Mouse (Mus musculus): ENCODE results near the gene Myoc.
"Not testable (repeated sequence)": the region's sequence is repeated elsewhere in the genome, so short reads cannot be mapped to it uniquely, and the experiment has no call there.

The Myoc gene

GRCm38 (mm10) chr1:162639051-162639750, at the start of gene Myoc:
Gene Myoc (plus strand): TSS chr1:162639155.
- no peak for DNase-seq (ENCODE audit: low read depth)

- DNase-seq (ENCODE audit: low read depth), result no peak
Measured at GRCm38 (mm10) chr1:162589443-162589842, 49.5 kb upstream of the Myoc start.

- no peak for DNase-seq (ENCODE audit: low read depth)
Measured at GRCm38 (mm10) chr1:162590415-162590997, 48.4 kb upstream of the Myoc start.

- DNase-seq (ENCODE audit: low read depth), result no peak
Measured at GRCm38 (mm10) chr1:162597379-162598102, 41.4 kb upstream of the Myoc start.

GRCm38 (mm10) chr1:162599617-162600016, 39.3 kb upstream of the Myoc start:
- DNase-seq (ENCODE audit: low read depth), result no peak

- no peak for DNase-seq (ENCODE audit: low read depth)
Measured at GRCm38 (mm10) chr1:162601288-162601687, 37.7 kb upstream of the Myoc start.

GRCm38 (mm10) chr1:162608127-162608526, 30.8 kb upstream of the Myoc start:
- DNase-seq (ENCODE audit: low read depth), result no peak

- peak; percentile 29 for DNase-seq (ENCODE audit: low read depth)
Measured at GRCm38 (mm10) chr1:162609633-162610250, 29.2 kb upstream of the Myoc start.

GRCm38 (mm10) chr1:162611191-162611590, 27.8 kb upstream of the Myoc start:
- DNase-seq (ENCODE audit: low read depth), result no peak

- peak; percentile 51 for DNase-seq (ENCODE audit: low read depth)
Measured at GRCm38 (mm10) chr1:162615511-162615910, 23.4 kb upstream of the Myoc start.

- DNase-seq (ENCODE audit: low read depth), result peak; percentile 42
Measured at GRCm38 (mm10) chr1:162620487-162620886, 18.5 kb upstream of the Myoc start.

- no peak for DNase-seq (ENCODE audit: low read depth)
Measured at GRCm38 (mm10) chr1:162623895-162624294, 15.1 kb upstream of the Myoc start.

GRCm38 (mm10) chr1:162625229-162625628, 13.7 kb upstream of the Myoc start:
- no peak for DNase-seq (ENCODE audit: low read depth)

GRCm38 (mm10) chr1:162627821-162628220, 11.1 kb upstream of the Myoc start:
- peak; percentile 21 for DNase-seq (ENCODE audit: low read depth)

- not testable (repeated sequence) for DNase-seq (ENCODE audit: low read depth)
Measured at GRCm38 (mm10) chr1:162628326-162628725, 10.6 kb upstream of the Myoc start.

GRCm38 (mm10) chr1:162635291-162635931, 3.5 kb upstream of the Myoc start:
- DNase-seq (ENCODE audit: low read depth), result not testable (repeated sequence)

GRCm38 (mm10) chr1:162636516-162636915, 2.4 kb upstream of the Myoc start:
- no peak for DNase-seq (ENCODE audit: low read depth)

- DNase-seq (ENCODE audit: low read depth), result no peak
Measured at GRCm38 (mm10) chr1:162638535-162638934, 420 bp upstream of the Myoc start.

- no peak for DNase-seq (ENCODE audit: low read depth)
Measured at GRCm38 (mm10) chr1:162639861-162640260, 906 bp downstream of the Myoc start.

GRCm38 (mm10) chr1:162642591-162642990, 3.6 kb downstream of the Myoc start:
- DNase-seq (ENCODE audit: low read depth), result no peak

- DNase-seq (ENCODE audit: low read depth), result peak; percentile 29
Measured at GRCm38 (mm10) chr1:162643752-162644151, 4.8 kb downstream of the Myoc start.

- no peak for DNase-seq (ENCODE audit: low read depth)
Measured at GRCm38 (mm10) chr1:162646083-162646686, 7.2 kb downstream of the Myoc start.

Data from NIH3T3 (cell line).